Mouse (Mus musculus): Measurements from ENCODE around the gene Bach2. TPM values are rescaled to one million over a fixed set of nuclear protein-coding genes. Genes with fewer than 3 reads are reported as not detected.

The Bach2 gene
- 10 to 100 TPM; 20.8 to 25.8 TPM for total RNA-seq (2021)
- long read RNA-seq, experiment 1, partial matches to known transcripts, result 0 of 1 reads
- long read RNA-seq, experiment 1, other reads (novel, unspliced or antisense), result 1 of 1 reads
- long read RNA-seq, experiment 2, full-length matches to known transcripts, result 1 of 2 reads
- long read RNA-seq, experiment 2, partial matches to known transcripts, result 0 of 2 reads
- long read RNA-seq, experiment 2, other reads (novel, unspliced or antisense), result 1 of 2 reads

- DNase-seq (ENCODE audit: extremely low spot score in 1 of 2, low spot score in 2 of 2), result peak; percentile 91
- Histone ChIP-seq H3K4me3 (peak within 1 kb of the TSS; percentile 61), H3K27ac (peak within 1 kb of the TSS; percentile 93)
- TF ChIP-seq CTCF (IDR thresholded peaks at IDR 0.05), result peak; percentile 33
- intact Hi-C loops (cut with DNase I), result loop anchor here (2.0 to 5.0 kb wide), 4 partner anchors 86 to 300 kb away; no protein-coding TSS in a partner anchor
Measured at GRCm38 (mm10) chr4:32238366-32238854, at the start of gene Bach2. Gene Bach2, plus strand, starts transcription at chr4:32238804.

GRCm38 (mm10) chr4:32189416-32190036, 49.1 kb upstream of the Bach2 start:
- H3K4me3 ChIP-seq, result no peak overlapping the region
- H3K27ac ChIP-seq, result no peak overlapping the region
- intact Hi-C loops (cut with DNase I), result no loop called here
- DNase-seq (ENCODE audit: extremely low spot score in 1 of 2, low spot score in 2 of 2), result no peak
- TF ChIP-seq CTCF (IDR thresholded peaks at IDR 0.05), result no peak

GRCm38 (mm10) chr4:32190506-32190905, 48.1 kb upstream of the Bach2 start:
- intact Hi-C loops (cut with DNase I), result no loop called here
- H3K27ac ChIP-seq, result no peak overlapping the region

GRCm38 (mm10) chr4:32195945-32196921, 42.4 kb upstream of the Bach2 start:
- no peak overlapping the region for H3K27ac ChIP-seq
- intact Hi-C loops (cut with DNase I), result no loop called here
- no peak for DNase-seq (ENCODE audit: extremely low spot score in 1 of 2, low spot score in 2 of 2)
- H3K4me3 ChIP-seq, result no peak overlapping the region
- TF ChIP-seq CTCF (IDR thresholded peaks at IDR 0.05), result no peak

More at GRCm38 (mm10) chr4:32190506-32190905, 48.1 kb upstream of the Bach2 start:
- no peak for TF ChIP-seq CTCF (IDR thresholded peaks at IDR 0.05)
- H3K4me3 ChIP-seq, result no peak overlapping the region
- no peak for DNase-seq (ENCODE audit: extremely low spot score in 1 of 2, low spot score in 2 of 2)

GRCm38 (mm10) chr4:32198031-32198430, 40.6 kb upstream of the Bach2 start:
- DNase-seq (ENCODE audit: extremely low spot score in 1 of 2, low spot score in 2 of 2), result no peak
- TF ChIP-seq CTCF (IDR thresholded peaks at IDR 0.05), result no peak
- no peak overlapping the region for H3K27ac ChIP-seq
- intact Hi-C loops (cut with DNase I), result no loop called here
- no peak overlapping the region for H3K4me3 ChIP-seq

- Histone ChIP-seq H3K27ac (no peak overlapping the region), H3K4me3 (no peak overlapping the region)
- TF ChIP-seq CTCF (IDR thresholded peaks at IDR 0.05), result no peak
- intact Hi-C loops (cut with DNase I), result no loop called here
- DNase-seq (ENCODE audit: extremely low spot score in 1 of 2, low spot score in 2 of 2), result no peak
Measured at GRCm38 (mm10) chr4:32198589-32198988, 40.0 kb upstream of the Bach2 start.

GRCm38 (mm10) chr4:32199156-32199555, 39.4 kb upstream of the Bach2 start:
- TF ChIP-seq CTCF (IDR thresholded peaks at IDR 0.05), result no peak
- no peak overlapping the region for H3K4me3 ChIP-seq
- no peak overlapping the region for H3K27ac ChIP-seq
- DNase-seq (ENCODE audit: extremely low spot score in 1 of 2, low spot score in 2 of 2), result peak; percentile 30 to 44
- intact Hi-C loops (cut with DNase I), result no loop called here

GRCm38 (mm10) chr4:32201114-32201513, 37.5 kb upstream of the Bach2 start:
- H3K4me3 ChIP-seq, result no peak overlapping the region
- H3K27ac ChIP-seq, result no peak overlapping the region
- DNase-seq (ENCODE audit: extremely low spot score in 1 of 2, low spot score in 2 of 2), result no peak
- intact Hi-C loops (cut with DNase I), result no loop called here
- TF ChIP-seq CTCF (IDR thresholded peaks at IDR 0.05), result no peak

- Histone ChIP-seq H3K4me3 (no peak overlapping the region), H3K27ac (no peak overlapping the region)
- no peak for TF ChIP-seq CTCF (IDR thresholded peaks at IDR 0.05)
- intact Hi-C loops (cut with DNase I), result no loop called here
- DNase-seq (ENCODE audit: extremely low spot score in 1 of 2, low spot score in 2 of 2), result no peak
Measured at GRCm38 (mm10) chr4:32202362-32202761, 36.2 kb upstream of the Bach2 start.

- intact Hi-C loops (cut with DNase I), result no loop called here
- H3K4me3 ChIP-seq, result no peak overlapping the region
- no peak for TF ChIP-seq CTCF (IDR thresholded peaks at IDR 0.05)
Measured at GRCm38 (mm10) chr4:32204819-32205218, 33.8 kb upstream of the Bach2 start.

GRCm38 (mm10) chr4:32205825-32206224, 32.8 kb upstream of the Bach2 start:
- no peak for TF ChIP-seq CTCF (IDR thresholded peaks at IDR 0.05)
- intact Hi-C loops (cut with DNase I), result no loop called here
- Histone ChIP-seq H3K27ac (no peak overlapping the region), H3K4me3 (no peak overlapping the region)
- no peak for DNase-seq (ENCODE audit: extremely low spot score in 1 of 2, low spot score in 2 of 2)

More at GRCm38 (mm10) chr4:32204819-32205218, 33.8 kb upstream of the Bach2 start:
- H3K27ac ChIP-seq, result no peak overlapping the region
- no peak for DNase-seq (ENCODE audit: extremely low spot score in 1 of 2, low spot score in 2 of 2)

GRCm38 (mm10) chr4:32209995-32210394, 28.6 kb upstream of the Bach2 start:
- no peak for DNase-seq (ENCODE audit: extremely low spot score in 1 of 2, low spot score in 2 of 2)
- TF ChIP-seq CTCF (IDR thresholded peaks at IDR 0.05), result no peak
- H3K4me3 ChIP-seq, result no peak overlapping the region
- no peak overlapping the region for H3K27ac ChIP-seq
- intact Hi-C loops (cut with DNase I), result no loop called here
